Mouse (Mus musculus) embryonic facial prominence, embryonic 13.5 days (tissue): ENCODE measurements at regions not wholly inside any gene's neighbourhood (a gene's known extent, or its start where the extent isn't known, plus 50 kb on each side); places are given as distances from the start of the nearest gene placed in this dataset.

Experiments used
- ATAC-seq: fragments of 200-750 bp; cut with Nextera tagmentation; 2 replicates; pipeline ENCODE4 v1.8.0; 2017; ENCODE audit warnings: low read depth; ENCODE audit not compliant: insufficient number of reproducible peaks, insufficient read depth, low FRiP score, low TSS enrichment
- H3K27ac ChIP-seq: fragments of 300-500 bp; sonication (generic); 2 replicates; pipeline ENCODE4 v1.5.1; 2015; ENCODE audit warnings: moderate library complexity, mild to moderate bottlenecking, inconsistent platforms
- H3K27me3 ChIP-seq: fragments of 300-500 bp; sonication (generic); 2 replicates; pipeline ENCODE4 v1.6.1; 2015; ENCODE audit warnings: mild to moderate bottlenecking, inconsistent platforms
- H3K36me3 ChIP-seq: fragments of 300-500 bp; sonication (generic); 2 replicates; pipeline ENCODE4 v1.6.1; 2015; ENCODE audit warnings: mild to moderate bottlenecking, inconsistent platforms
- H3K4me1 ChIP-seq: fragments of 300-500 bp; sonication (generic); 2 replicates; pipeline ENCODE4 v1.6.1; 2015; ENCODE audit warnings: inconsistent platforms
- H3K4me2 ChIP-seq: fragments of 300-500 bp; sonication (generic); 2 replicates; pipeline ENCODE4 v1.6.1; 2015; ENCODE audit warnings: moderate library complexity, mild to moderate bottlenecking, inconsistent platforms
- H3K4me3 ChIP-seq: fragments of 300-500 bp; sonication (generic); 2 replicates; pipeline ENCODE4 v1.5.1; 2015; ENCODE audit warnings: mild to moderate bottlenecking, inconsistent platforms
- H3K9ac ChIP-seq: fragments of 300-500 bp; sonication (generic); 2 replicates; pipeline ENCODE4 v1.6.1; 2015; ENCODE audit warnings: mild to moderate bottlenecking, inconsistent platforms
- H3K9me3 ChIP-seq: fragments of 300-500 bp; sonication (generic); 2 replicates; pipeline ENCODE4 v1.6.1; 2016; ENCODE audit warnings: inconsistent platforms
- WGBS: fragments of 180-500 bp; shearing (Covaris S2); methylation state at CpG from one replicate; pipeline ENCODE4 v1.1.7; 2015; ENCODE audit warnings: mixed read lengths; 5-methylcytosine and 5-hydroxymethylcytosine counted together

DNA sequence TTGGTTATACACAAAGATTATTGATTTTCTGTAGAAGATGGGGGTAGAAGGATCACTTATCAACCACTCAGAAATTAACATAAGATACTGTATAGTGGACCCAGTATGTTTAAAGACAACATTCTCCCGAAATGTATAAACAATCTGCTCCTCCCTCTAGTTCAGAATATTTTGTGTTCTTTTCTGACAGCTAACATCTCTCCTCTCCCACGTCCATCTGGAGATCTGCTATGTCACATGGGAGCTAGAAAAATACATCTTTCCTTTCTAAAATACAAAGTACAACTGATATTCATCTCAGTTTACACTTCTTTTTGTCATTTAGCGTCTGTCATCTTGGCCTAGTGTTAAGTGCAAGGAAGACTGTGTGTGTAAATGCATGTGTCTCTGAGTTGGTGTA lies 500.2 kb upstream of the Jag1 start:
- H3K27ac ChIP-seq = no peak overlapping the region
- no peaks in the 10 kb centered on the region for H3K27me3 ChIP-seq
- no peak overlapping the region for H3K4me3 ChIP-seq
- H3K4me1 ChIP-seq = no peaks in the 10 kb centered on the region
- H3K4me2 ChIP-seq = no peak overlapping the region
- no peaks in the 10 kb centered on the region for H3K9me3 ChIP-seq
- no peak for ATAC-seq
- no peaks in the 10 kb centered on the region for H3K36me3 ChIP-seq
- 81% methylated on average over 3 of the region's 3 CpGs for WGBS
- H3K9ac ChIP-seq = no peak overlapping the region

DNA sequence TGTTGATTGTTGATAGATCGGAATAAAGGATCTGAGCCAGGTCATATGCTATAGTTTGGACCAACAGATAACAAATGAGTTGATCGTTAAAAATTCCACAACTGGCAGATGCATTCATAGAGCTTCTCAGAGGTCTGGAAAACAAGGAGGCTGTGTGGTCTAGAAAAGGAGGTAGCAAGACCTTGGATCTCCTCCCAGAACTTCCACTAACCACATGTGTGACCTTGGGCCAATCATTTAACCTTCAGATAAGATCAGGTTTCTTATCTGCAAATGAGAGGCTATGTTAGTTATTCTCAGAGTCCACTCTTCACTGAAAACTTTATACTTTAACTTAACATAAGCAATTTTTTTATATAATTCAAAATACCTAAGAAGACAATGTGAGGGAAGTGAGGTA lies 497.3 kb upstream of the Jag1 start:
- Histone ChIP-seq H3K27ac (no peak overlapping the region), H3K4me2 (no peak overlapping the region), H3K4me3 (no peak overlapping the region), H3K9ac (no peak overlapping the region), H3K36me3 (no peaks in the 10 kb centered on the region), H3K27me3 (no peaks in the 10 kb centered on the region), H3K9me3 (no peaks in the 10 kb centered on the region), H3K4me1 (peaks cover under 1% of the 10 kb centered on the region; the same call in 1 of the 2 replicates)
- WGBS = 80% methylated on average over 2 of the region's 2 CpGs
- no peak for ATAC-seq

DNA sequence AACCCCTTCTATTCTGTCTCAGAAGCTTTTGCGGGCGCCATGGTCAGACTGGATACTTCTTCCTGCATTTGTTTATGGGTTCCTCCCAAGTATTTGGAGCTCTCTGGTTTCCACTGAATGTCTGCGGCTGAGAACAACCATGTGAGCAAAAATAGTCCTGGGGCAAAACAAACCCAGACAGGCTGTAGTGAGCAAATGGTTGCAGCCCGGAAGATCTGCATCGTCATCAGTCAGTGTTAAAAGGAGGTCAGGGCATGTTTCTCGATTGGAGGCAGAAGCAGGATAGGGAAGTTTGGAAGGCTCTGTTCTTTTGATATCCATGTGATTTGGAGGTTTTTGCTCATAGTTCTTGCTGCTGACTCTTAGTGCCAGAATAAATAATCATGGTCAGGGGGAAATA lies 492.1 kb upstream of the Jag1 start:
- Histone ChIP-seq H3K27me3 (no peaks in the 10 kb centered on the region), H3K9me3 (no peaks in the 10 kb centered on the region), H3K9ac (no peak overlapping the region), H3K27ac (no peak overlapping the region), H3K36me3 (no peaks in the 10 kb centered on the region), H3K4me1 (peaks cover 7% of the 10 kb centered on the region), H3K4me2 (no peak overlapping the region), H3K4me3 (no peak overlapping the region)
- WGBS = 32% methylated on average over 6 of the region's 6 CpGs
- no peak for ATAC-seq

DNA sequence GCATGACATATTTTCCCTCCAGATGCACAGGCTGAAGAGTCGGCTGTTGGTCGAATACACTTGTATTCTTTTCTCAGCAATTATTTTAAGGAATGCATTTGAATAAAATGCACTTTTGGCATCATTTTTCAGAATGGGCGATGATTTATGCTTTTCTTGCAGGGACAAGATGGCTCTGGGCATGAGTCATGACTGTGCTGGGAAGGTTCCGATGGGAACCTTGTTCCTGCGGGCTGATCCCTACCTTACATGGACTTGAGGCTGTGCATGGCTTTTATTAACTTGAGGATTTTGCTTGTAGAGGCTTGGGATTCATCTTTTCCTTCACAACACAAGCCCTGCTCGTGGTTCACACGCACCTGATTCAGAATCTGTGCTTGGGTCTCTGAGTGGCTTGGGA lies 481.7 kb upstream of the Jag1 start:
- no peak overlapping the region for H3K9ac ChIP-seq
- WGBS = 71% methylated on average over 7 of the region's 7 CpGs
- no peak overlapping the region for H3K27ac ChIP-seq

DNA sequence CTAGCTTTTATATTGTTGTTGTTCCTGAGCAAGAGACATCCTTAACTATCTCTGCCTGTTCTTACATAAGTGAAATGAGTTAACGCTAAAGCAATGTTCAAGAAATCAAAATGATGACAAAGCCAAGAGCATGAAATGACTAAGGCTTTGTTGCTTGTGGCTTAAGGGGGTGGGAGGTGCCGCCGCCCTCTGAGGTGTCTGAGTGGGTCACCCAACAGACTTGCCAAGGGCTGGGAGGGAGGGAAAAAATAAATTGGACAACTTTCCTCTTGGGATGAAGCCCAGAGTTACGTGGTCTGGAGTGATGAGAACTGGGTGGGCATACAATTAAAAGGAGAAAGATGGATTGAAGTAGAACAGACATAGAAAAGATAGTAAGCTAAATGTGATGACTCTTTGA lies 478.1 kb upstream of the Jag1 start:
- Histone ChIP-seq H3K27me3 (no peaks in the 10 kb centered on the region), H3K4me1 (no peaks in the 10 kb centered on the region), H3K9me3 (no peaks in the 10 kb centered on the region), H3K36me3 (no peaks in the 10 kb centered on the region), H3K4me2 (no peak overlapping the region), H3K4me3 (no peak overlapping the region), H3K27ac (no peak overlapping the region), H3K9ac (no peak overlapping the region)
- ATAC-seq = no peak
- 78% methylated on average over 4 of the region's 4 CpGs for WGBS

More for the DNA sequence above, 481.7 kb upstream of the Jag1 start:
- H3K36me3 ChIP-seq = no peaks in the 10 kb centered on the region
- no peaks in the 10 kb centered on the region for H3K27me3 ChIP-seq
- no peak overlapping the region for H3K4me3 ChIP-seq
- H3K9me3 ChIP-seq = no peaks in the 10 kb centered on the region
- ATAC-seq = no peak
- no peaks in the 10 kb centered on the region for H3K4me1 ChIP-seq
- no peak overlapping the region for H3K4me2 ChIP-seq

DNA sequence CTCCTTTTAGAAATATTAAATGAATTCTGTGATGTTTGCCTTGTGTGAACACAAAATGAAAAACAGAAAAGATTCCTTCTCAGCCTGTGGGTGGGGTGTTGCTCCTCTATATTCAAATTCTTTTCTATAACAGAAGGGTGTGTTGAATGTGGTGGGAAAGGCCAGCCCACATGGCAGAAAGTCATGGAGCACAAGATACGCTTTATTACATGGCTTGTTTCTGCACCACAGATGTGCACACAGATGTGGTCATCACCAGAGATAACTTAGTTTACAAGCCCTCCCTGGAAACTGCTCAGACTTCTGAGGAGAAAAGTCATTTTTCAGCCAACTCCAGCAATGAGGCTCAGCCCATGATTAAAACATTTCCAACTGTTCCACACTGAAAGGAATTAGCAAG lies 475.1 kb upstream of the Jag1 start:
- Histone ChIP-seq H3K27me3 (no peaks in the 10 kb centered on the region), H3K4me3 (no peak overlapping the region), H3K4me2 (no peak overlapping the region), H3K9ac (no peak overlapping the region), H3K9me3 (no peaks in the 10 kb centered on the region), H3K27ac (no peak overlapping the region), H3K36me3 (no peaks in the 10 kb centered on the region), H3K4me1 (no peaks in the 10 kb centered on the region)
- WGBS = 65% methylated on average over 1 of the region's 1 CpGs
- ATAC-seq = no peak

DNA sequence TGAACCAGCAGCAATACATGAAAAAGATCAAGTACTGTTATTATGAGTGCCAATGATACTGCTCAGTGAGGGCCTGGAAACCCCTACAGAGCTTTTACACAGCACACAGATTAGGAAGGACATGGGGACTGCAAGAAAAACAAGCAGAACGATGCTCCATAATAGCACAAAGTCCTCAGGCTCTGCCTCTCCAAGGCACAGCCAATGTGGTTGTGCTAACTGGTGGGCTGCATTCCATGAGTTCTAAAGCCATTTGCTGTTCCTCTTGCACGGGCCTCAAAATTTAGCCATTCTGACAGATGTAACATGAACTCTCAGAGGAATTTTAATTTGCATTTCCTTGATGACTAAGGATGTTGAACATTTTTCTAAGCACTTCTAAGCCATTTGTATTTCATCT lies 465.0 kb upstream of the Jag1 start:
- 7% methylated on average over 2 of the region's 2 CpGs for WGBS
- H3K27ac ChIP-seq = peak overlapping the region; percentile 57
- no peak overlapping the region for H3K4me2 ChIP-seq
- H3K9ac ChIP-seq = no peak overlapping the region
- ATAC-seq = no peak
- H3K36me3 ChIP-seq = no peaks in the 10 kb centered on the region
- no peaks in the 10 kb centered on the region for H3K27me3 ChIP-seq
- H3K4me1 ChIP-seq = peaks cover 4% of the 10 kb centered on the region; the same call in 1 of the 2 replicates
- no peaks in the 10 kb centered on the region for H3K9me3 ChIP-seq
- no peak overlapping the region for H3K4me3 ChIP-seq

DNA sequence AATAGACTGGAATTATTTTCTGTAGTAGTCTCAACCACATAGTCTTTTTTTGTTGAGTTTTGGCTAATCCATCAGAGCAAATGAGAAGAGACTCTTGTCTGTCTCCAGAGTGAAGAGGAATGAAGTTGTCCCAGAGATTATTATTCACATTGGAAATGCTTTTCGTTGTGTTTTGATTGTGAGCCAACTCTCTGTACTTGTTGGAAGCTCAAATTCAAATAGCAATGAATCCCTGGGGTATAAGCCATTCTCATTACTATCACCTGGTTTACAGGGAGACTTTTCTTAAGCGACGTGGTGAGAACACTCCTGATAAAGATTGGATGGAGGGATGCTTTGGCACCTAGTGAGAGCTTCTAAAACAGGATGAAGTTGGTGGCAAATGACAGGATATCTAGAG lies 459.3 kb upstream of the Jag1 start:
- Histone ChIP-seq H3K36me3 (no peaks in the 10 kb centered on the region), H3K4me1 (peaks cover 5% of the 10 kb centered on the region), H3K9me3 (no peaks in the 10 kb centered on the region), H3K4me3 (no peak overlapping the region), H3K4me2 (no peak overlapping the region), H3K9ac (no peak overlapping the region), H3K27me3 (no peaks in the 10 kb centered on the region), H3K27ac (no peak overlapping the region)
- WGBS = 59% methylated on average over 3 of the region's 3 CpGs
- no peak for ATAC-seq

DNA sequence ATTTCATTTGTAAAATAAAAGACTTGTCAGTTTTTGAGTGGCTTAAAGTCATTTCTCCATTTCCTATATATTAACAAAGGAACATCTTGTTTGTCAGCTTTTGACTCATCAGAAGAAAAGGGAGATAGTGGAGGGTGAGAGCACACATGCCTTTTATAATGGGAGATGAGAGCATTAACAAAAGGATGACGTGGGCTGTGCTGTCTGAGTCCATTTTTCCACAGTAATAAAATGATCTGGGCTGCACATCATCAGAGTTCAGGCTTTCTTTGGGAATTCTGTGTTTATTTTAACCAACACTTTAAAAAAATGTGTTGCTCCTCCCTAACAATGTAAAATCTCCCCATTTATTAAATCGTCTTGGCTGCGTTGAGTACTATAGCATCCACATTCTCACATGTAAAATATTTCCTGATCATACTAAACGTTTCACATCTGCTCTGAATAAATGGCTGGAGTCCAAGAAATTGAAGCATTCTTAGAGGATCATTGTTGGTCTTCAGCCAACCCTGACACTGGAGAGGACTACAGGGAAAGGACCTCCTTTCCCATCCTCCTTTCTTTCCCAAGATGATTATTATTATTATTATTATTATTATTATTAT lies 458.5 kb upstream of the Jag1 start:
- no peak for ATAC-seq
- 26% methylated on average over 4 of the region's 4 CpGs for WGBS
- H3K9ac ChIP-seq = no peak overlapping the region
- no peaks in the 10 kb centered on the region for H3K9me3 ChIP-seq
- no peak overlapping the region for H3K4me2 ChIP-seq
- H3K4me1 ChIP-seq = peaks cover 6% of the 10 kb centered on the region
- H3K27me3 ChIP-seq = no peaks in the 10 kb centered on the region
- H3K36me3 ChIP-seq = no peaks in the 10 kb centered on the region
- H3K4me3 ChIP-seq = no peak overlapping the region
- no peak overlapping the region for H3K27ac ChIP-seq

DNA sequence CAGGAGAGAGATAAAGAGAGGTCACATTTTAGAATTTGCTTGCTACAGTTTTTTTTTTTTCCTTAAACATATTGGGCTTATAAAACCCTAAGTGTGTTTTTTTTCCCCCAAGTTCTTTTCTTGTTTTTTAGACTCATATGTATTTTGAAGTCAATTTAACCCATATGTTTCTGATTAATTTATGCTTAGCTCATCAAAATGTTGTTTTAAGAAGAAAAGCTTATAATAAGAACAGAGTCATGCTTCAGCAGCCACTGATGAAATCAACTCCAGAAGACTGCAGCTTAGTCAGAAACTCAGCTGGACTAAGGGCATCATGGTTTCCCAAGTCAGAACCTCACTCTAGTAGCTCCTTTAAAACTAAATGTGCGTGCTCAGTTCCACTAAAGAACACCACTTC lies 454.7 kb upstream of the Jag1 start:
- no peak overlapping the region for H3K9ac ChIP-seq
- no peaks in the 10 kb centered on the region for H3K36me3 ChIP-seq
- H3K27ac ChIP-seq = 0 out of 2 replicates have a peak overlapping the region, but pooled peaks have one; percentile 7
- no peaks in the 10 kb centered on the region for H3K27me3 ChIP-seq
- no peak overlapping the region for H3K4me3 ChIP-seq
- H3K4me1 ChIP-seq = peaks cover 6% of the 10 kb centered on the region
- 36% methylated on average over 1 of the region's 1 CpGs for WGBS
- no peaks in the 10 kb centered on the region for H3K9me3 ChIP-seq
- no peak for ATAC-seq
- no peak overlapping the region for H3K4me2 ChIP-seq

DNA sequence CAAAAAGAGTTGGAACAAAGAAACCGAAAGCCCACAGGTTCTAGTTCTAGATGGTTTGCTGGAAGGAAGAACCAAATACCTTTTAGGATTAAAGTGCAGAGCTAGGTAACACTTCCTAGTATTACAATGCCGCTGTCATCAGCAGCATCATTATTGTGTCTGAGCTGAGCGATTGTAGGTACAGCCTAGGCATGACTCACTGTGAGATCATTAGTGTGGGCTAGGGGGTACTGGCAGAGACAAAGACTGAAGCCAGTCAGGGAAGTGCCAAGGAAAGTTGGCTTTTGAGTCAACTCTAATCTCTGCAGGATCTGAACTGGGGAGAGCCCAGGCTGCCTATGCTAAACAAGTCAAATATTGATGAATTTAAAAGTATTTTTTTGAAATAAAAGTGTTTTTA lies 450.2 kb upstream of the Jag1 start:
- Histone ChIP-seq H3K36me3 (no peaks in the 10 kb centered on the region), H3K9me3 (no peaks in the 10 kb centered on the region), H3K27me3 (no peaks in the 10 kb centered on the region), H3K4me1 (peaks cover 6% of the 10 kb centered on the region), H3K4me2 (no peak overlapping the region), H3K27ac (no peak overlapping the region), H3K9ac (no peak overlapping the region), H3K4me3 (no peak overlapping the region)
- WGBS = 94% methylated on average over 3 of the region's 3 CpGs
- no peak for ATAC-seq

DNA sequence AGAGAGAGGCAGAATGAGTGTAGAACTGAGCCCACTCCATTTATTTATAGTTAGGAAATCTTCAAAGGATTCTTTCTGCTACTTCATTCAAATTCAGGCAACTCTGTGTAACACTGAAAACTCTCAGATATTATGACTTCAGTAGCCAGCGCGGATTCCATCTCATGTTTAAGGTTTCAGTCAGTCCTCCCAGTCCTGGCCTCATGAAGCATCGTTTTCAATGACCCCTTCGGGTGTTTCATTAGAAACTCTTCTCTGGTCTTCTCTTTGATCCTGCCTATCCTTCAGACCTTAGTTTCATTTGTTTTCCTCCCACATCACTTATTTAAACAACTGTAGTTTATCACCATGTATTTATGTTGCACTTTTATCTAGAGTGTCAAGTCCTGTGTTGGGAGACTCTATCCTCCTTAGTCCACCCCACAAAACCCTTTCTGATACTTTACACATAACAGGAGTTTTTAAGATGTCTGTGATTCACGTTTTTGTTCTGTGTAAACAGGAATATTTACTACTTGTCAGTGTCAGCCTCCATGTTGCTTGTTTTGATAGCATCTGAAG lies 447.7 kb upstream of the Jag1 start:
- no peaks in the 10 kb centered on the region for H3K27me3 ChIP-seq
- no peak for ATAC-seq
- no peaks in the 10 kb centered on the region for H3K9me3 ChIP-seq
- no peak overlapping the region for H3K4me2 ChIP-seq
- H3K4me1 ChIP-seq = no peaks in the 10 kb centered on the region
- H3K36me3 ChIP-seq = no peaks in the 10 kb centered on the region
- 56% methylated on average over 5 of the region's 5 CpGs for WGBS
- H3K27ac ChIP-seq = no peak overlapping the region
- no peak overlapping the region for H3K4me3 ChIP-seq
- no peak overlapping the region for H3K9ac ChIP-seq
